Mouse (Mus musculus) forebrain, embryonic 12.5 days (tissue): ENCODE measurements around the gene Hnrnpf. TPM values are rescaled to one million over a fixed set of nuclear protein-coding genes. Genes with fewer than 3 reads are reported as not detected.
A peak's percentile ranks its signal among the peaks of the same experiment; 100 is the strongest.
"Not testable (repeated sequence)": the region's sequence is repeated elsewhere in the genome, so short reads cannot be mapped to it uniquely, and the experiment has no call there.

ENCODE experiments used
- ATAC-seq: fragments of 200-750 bp; cut with Nextera tagmentation; 2 replicates; pipeline ENCODE4 v1.8.0; 2017; ENCODE audit warnings: moderate TSS enrichment; ENCODE audit not compliant: low FRiP score
- H3K27ac ChIP-seq: fragments of 300-500 bp; sonication (generic); 2 replicates; pipeline ENCODE4 v1.5.1; 2016; ENCODE audit warnings: mild to moderate bottlenecking
- H3K27me3 ChIP-seq: fragments of 300-500 bp; sonication (generic); 2 replicates; pipeline ENCODE4 v1.6.1; 2016; ENCODE audit warnings: mild to moderate bottlenecking
- H3K36me3 ChIP-seq: fragments of 300-500 bp; sonication (generic); replicated peaks from 2 replicates; pipeline ENCODE4 v1.6.1; 2016; ENCODE audit warnings: mild to moderate bottlenecking
- H3K4me1 ChIP-seq: fragments of 300-500 bp; sonication (generic); 2 replicates; pipeline ENCODE4 v1.6.1; 2016
- H3K4me2 ChIP-seq: fragments of 300-500 bp; sonication (generic); 2 replicates; pipeline ENCODE4 v1.6.1; 2016; ENCODE audit warnings: mild to moderate bottlenecking, moderate library complexity
- H3K4me3 ChIP-seq: fragments of 300-500 bp; sonication (generic); replicated peaks from 2 replicates; pipeline ENCODE4 v1.5.1; 2016; ENCODE audit warnings: mild to moderate bottlenecking
- H3K9ac ChIP-seq: fragments of 300-500 bp; sonication (generic); 2 replicates; pipeline ENCODE4 v1.6.1; 2016; ENCODE audit warnings: mild to moderate bottlenecking
- H3K9me3 ChIP-seq: fragments of 300-500 bp; sonication (generic); 2 replicates; pipeline ENCODE4 v1.6.1; 2016
- WGBS: fragments of 180-500 bp; shearing (Covaris S2); methylation state at CpG from one replicate; pipeline ENCODE4 v1.1.7; 2016; 5-methylcytosine and 5-hydroxymethylcytosine counted together
- polyA plus RNA-seq: library from polyadenylated mRNA; unstranded; fragments of >200 nt; fragmentation: Nextera tagmentation; extraction: Ambion mirVana; gene quantifications from 2 replicates; pipeline ENCODE4 v1.2.1, GENCODE M21; 2016

Gene Hnrnpf
- polyA plus RNA-seq: 624 TPM in 2 replicates

GRCm38 (mm10) chr6:117900126-117901080 lies at the start of gene Hnrnpf:
Gene Hnrnpf (plus strand): TSS chr6:117900324.
- no peak for ATAC-seq
- no peak within 1 kb of the TSS for H3K27ac ChIP-seq
- H3K4me2 ChIP-seq: no peak within 1 kb of the TSS
- whole genome bisulfite sequencing: 90% methylated on average over 17 of the region's 17 CpGs
- no peak within 1 kb of the TSS for H3K9ac ChIP-seq
- H3K27me3 ChIP-seq: no peaks in the 10 kb centered on the region
- H3K4me1 ChIP-seq: peaks cover 3% of the 10 kb centered on the region; the same call in 1 of the 2 replicates
- no peaks in the 10 kb centered on the region for H3K36me3 ChIP-seq
- no peak within 1 kb of the TSS for H3K4me3 ChIP-seq
- no peaks in the 10 kb centered on the region for H3K9me3 ChIP-seq

GRCm38 (mm10) chr6:117851747-117852146 lies 48.4 kb upstream of the Hnrnpf start:
- H3K36me3 ChIP-seq: peaks cover 31% of the 10 kb centered on the region
- no peak for ATAC-seq
- 64% methylated on average over 2 of the region's 2 CpGs for WGBS

GRCm38 (mm10) chr6:117857990-117858389 lies 42.1 kb upstream of the Hnrnpf start:
- no peaks in the 10 kb centered on the region for H3K27me3 ChIP-seq
- 82% methylated on average over 1 of the region's 1 CpGs for WGBS
- peaks cover 4% of the 10 kb centered on the region; the same call in 1 of the 2 replicates for H3K4me1 ChIP-seq
- H3K4me3 ChIP-seq: no peak overlapping the region
- ATAC-seq: no peak
- H3K9ac ChIP-seq: no peak overlapping the region
- H3K9me3 ChIP-seq: no peaks in the 10 kb centered on the region
- no peak overlapping the region for H3K4me2 ChIP-seq
- no peak overlapping the region for H3K27ac ChIP-seq
- no peaks in the 10 kb centered on the region for H3K36me3 ChIP-seq

More at GRCm38 (mm10) chr6:117851747-117852146, 48.4 kb upstream of the Hnrnpf start:
- Histone ChIP-seq H3K27me3 (no peaks in the 10 kb centered on the region), H3K4me3 (no peak overlapping the region), H3K9ac (no peak overlapping the region), H3K4me2 (no peak overlapping the region), H3K27ac (no peak overlapping the region), H3K4me1 (no peaks in the 10 kb centered on the region), H3K9me3 (no peaks in the 10 kb centered on the region)

GRCm38 (mm10) chr6:117861848-117862247 lies 38.3 kb upstream of the Hnrnpf start, which contains the start of gene Zfp239:
Gene Zfp239 (plus strand): TSS chr6:117862100.
- H3K4me1 ChIP-seq: peaks cover 14% of the 10 kb centered on the region
- H3K4me2 ChIP-seq: peak within 1 kb of the TSS; percentile 89
- ATAC-seq: no peak
- WGBS: 63% methylated on average over 6 of the region's 6 CpGs
- H3K27ac ChIP-seq: no peak within 1 kb of the TSS
- no peaks in the 10 kb centered on the region for H3K9me3 ChIP-seq
- H3K9ac ChIP-seq: peak within 1 kb of the TSS; percentile 69
- H3K4me3 ChIP-seq: peak within 1 kb of the TSS; percentile 74
- no peaks in the 10 kb centered on the region for H3K36me3 ChIP-seq
- no peaks in the 10 kb centered on the region for H3K27me3 ChIP-seq

- Histone ChIP-seq H3K27ac (no peak overlapping the region), H3K4me1 (peaks cover 14% of the 10 kb centered on the region), H3K27me3 (no peaks in the 10 kb centered on the region), H3K9ac (no peak overlapping the region), H3K36me3 (no peaks in the 10 kb centered on the region), H3K4me2 (peak overlapping the region; percentile 89), H3K4me3 (0 out of 2 replicates have a peak overlapping the region, but pooled peaks have one; percentile 74), H3K9me3 (no peaks in the 10 kb centered on the region)
- 74% methylated on average over 8 of the region's 8 CpGs for WGBS
- ATAC-seq: 0 out of 2 replicates have a peak, but pooled peaks have one; percentile 31
Measured at GRCm38 (mm10) chr6:117862465-117862864, 37.7 kb upstream of the Hnrnpf start.

- Histone ChIP-seq H3K36me3 (no peaks in the 10 kb centered on the region), H3K4me2 (peak overlapping the region; percentile 89), H3K9ac (peak overlapping the region; percentile 69), H3K27me3 (no peaks in the 10 kb centered on the region), H3K27ac (no peak overlapping the region), H3K9me3 (no peaks in the 10 kb centered on the region), H3K4me1 (peaks cover 14% of the 10 kb centered on the region), H3K4me3 (peak overlapping the region; percentile 74)
- peak; percentile 90 for ATAC-seq
- 2% methylated on average over 26 of the region's 26 CpGs for WGBS
Measured at GRCm38 (mm10) chr6:117862899-117863620, 37.1 kb upstream of the Hnrnpf start.

- peak overlapping the region; percentile 74 for H3K4me3 ChIP-seq
- no peaks in the 10 kb centered on the region for H3K9me3 ChIP-seq
- H3K27ac ChIP-seq: no peak overlapping the region
- peak overlapping the region; percentile 89 for H3K4me2 ChIP-seq
- H3K36me3 ChIP-seq: no peaks in the 10 kb centered on the region
- ATAC-seq: no peak
- WGBS: 94% methylated on average over 8 of the region's 8 CpGs
- H3K9ac ChIP-seq: peak overlapping the region; percentile 69; the same call in 1 of the 2 replicates
- no peaks in the 10 kb centered on the region for H3K27me3 ChIP-seq
- H3K4me1 ChIP-seq: peaks cover 14% of the 10 kb centered on the region
Measured at GRCm38 (mm10) chr6:117863751-117864150, 36.4 kb upstream of the Hnrnpf start.

GRCm38 (mm10) chr6:117868187-117868586 lies 31.9 kb upstream of the Hnrnpf start:
- Histone ChIP-seq H3K9ac (no peak overlapping the region), H3K27ac (no peak overlapping the region), H3K4me1 (peaks cover 8% of the 10 kb centered on the region), H3K4me3 (no peak overlapping the region), H3K36me3 (peaks cover 11% of the 10 kb centered on the region; the same call in 1 of the 2 replicates), H3K4me2 (no peak overlapping the region), H3K9me3 (no peaks in the 10 kb centered on the region), H3K27me3 (no peaks in the 10 kb centered on the region)
- no peak for ATAC-seq
- WGBS: 94% methylated on average over 8 of the region's 8 CpGs

- Histone ChIP-seq H3K4me1 (no peaks in the 10 kb centered on the region), H3K27ac (no peak overlapping the region), H3K36me3 (peaks cover 11% of the 10 kb centered on the region; the same call in 1 of the 2 replicates), H3K9ac (no peak overlapping the region), H3K27me3 (no peaks in the 10 kb centered on the region), H3K4me2 (no peak overlapping the region), H3K9me3 (no peaks in the 10 kb centered on the region), H3K4me3 (no peak overlapping the region)
- 85% methylated on average over 14 of the region's 14 CpGs for WGBS
- ATAC-seq: no peak
Measured at GRCm38 (mm10) chr6:117871034-117871433, 29.1 kb upstream of the Hnrnpf start.

- WGBS: 89% methylated on average over 7 of the region's 7 CpGs
- H3K4me3 ChIP-seq: not testable (repeated sequence)
Measured at GRCm38 (mm10) chr6:117873450-117873849, 26.7 kb upstream of the Hnrnpf start.

GRCm38 (mm10) chr6:117874621-117875281 lies 25.4 kb upstream of the Hnrnpf start:
- H3K4me3 ChIP-seq: no peak overlapping the region
- no peaks in the 10 kb centered on the region for H3K9me3 ChIP-seq
- no peaks in the 10 kb centered on the region for H3K27me3 ChIP-seq
- no peak overlapping the region for H3K9ac ChIP-seq
- no peak overlapping the region for H3K27ac ChIP-seq
- peaks cover 11% of the 10 kb centered on the region; the same call in 1 of the 2 replicates for H3K36me3 ChIP-seq
- 0 out of 2 replicates have a peak, but pooled peaks cover 3% of the 10 kb centered on the region for H3K4me1 ChIP-seq
- WGBS: 84% methylated on average over 3 of the region's 3 CpGs
- ATAC-seq: no peak
- no peak overlapping the region for H3K4me2 ChIP-seq

More at GRCm38 (mm10) chr6:117873450-117873849, 26.7 kb upstream of the Hnrnpf start:
- not testable (repeated sequence) for H3K9ac ChIP-seq, H3K27ac ChIP-seq, H3K27me3 ChIP-seq, H3K4me2 ChIP-seq, ATAC-seq, H3K4me1 ChIP-seq, H3K9me3 ChIP-seq
- H3K36me3 ChIP-seq: peaks cover 11% of the 10 kb centered on the region; the same call in 1 of the 2 replicates
